Mouse (Mus musculus) lung, postnatal 25 days (tissue): ENCODE measurements around the gene Frmd6.

Source experiments
- DNase-seq: peaks from one replicate; pipeline ENCODE4 v3.0.0; 2022; ENCODE audit warnings: low spot score

Gene Frmd6

GRCm38 (mm10) chr12:70809957-70810356 lies 15.4 kb upstream of the Frmd6 start:
- DNase-seq = no peak

DNA sequence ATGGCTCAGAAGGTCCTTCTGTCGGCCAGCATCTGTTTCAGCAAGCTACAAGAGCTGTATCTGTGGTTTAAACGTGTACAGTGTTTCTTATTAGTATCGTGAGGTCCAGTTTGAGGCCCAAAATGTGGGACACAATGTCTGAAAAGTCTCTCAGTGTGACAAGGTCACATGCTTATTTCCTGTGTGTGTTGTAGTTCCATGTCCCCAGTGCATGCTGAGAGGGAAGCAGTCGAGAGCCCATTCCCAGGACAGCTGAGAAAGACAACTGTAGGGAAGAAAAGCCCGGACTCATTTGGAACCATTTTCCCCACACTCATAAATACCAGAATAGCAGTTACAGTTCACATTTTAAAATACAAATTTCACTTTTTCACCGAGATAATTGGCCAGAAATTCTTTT lies 13.5 kb upstream of the Frmd6 start:
- DNase-seq = no peak

DNA sequence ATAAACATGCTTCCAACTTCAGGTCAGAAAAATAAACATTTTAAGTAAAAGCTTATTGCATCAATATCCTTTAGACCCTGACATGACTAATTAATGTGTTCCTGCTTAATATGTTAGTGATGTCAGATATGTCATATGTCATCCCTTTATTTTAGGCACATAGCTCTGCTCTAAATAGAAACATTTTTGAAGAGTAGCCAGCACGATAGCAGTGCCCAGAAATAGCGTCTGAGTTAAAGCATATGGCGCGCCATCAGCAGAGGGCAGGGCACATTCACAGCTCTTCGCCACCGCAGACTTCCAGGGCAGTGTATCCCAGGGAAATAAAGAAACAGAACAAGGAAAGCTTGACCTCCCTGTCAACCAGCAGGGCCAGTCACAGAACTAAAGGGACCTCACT lies 13.1 kb upstream of the Frmd6 start:
- peak; percentile 62 for DNase-seq

DNA sequence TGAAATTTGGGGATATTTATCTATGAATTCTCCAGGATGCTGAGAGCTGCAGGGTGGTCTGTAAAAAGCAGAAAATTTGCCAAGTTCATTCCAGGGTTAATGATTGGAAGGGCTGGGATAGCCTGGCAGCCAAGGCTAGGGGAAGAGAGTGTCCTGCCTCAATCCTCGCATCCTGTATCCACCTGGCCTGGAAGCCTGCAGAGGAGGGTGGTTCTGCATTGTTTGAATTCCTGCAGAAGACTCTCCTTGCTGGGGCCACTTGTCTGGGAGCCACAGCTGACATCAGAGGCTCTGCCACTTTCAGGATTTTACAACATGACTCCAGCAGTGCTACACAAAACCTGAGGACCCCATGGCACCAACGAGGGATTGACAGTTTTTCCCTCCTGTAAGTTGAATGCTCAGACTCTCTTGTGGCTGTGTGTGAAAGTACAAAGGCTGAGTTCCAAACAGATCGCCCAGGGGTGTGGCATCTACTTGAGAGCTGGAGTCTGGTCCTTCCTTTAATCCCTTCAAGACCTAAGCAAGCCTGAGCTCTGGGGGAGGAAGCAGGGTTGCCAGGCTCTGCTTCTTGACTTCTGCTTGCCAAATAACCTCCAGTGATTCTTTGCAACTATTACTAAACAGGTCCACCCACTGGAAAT lies 12.4 kb upstream of the Frmd6 start:
- DNase-seq = peak; percentile 57

- DNase-seq = no peak
Observed at GRCm38 (mm10) chr12:70816731-70817130, 8.6 kb upstream of the Frmd6 start.

GRCm38 (mm10) chr12:70824017-70824416 lies 1.3 kb upstream of the Frmd6 start:
- no peak for DNase-seq

DNA sequence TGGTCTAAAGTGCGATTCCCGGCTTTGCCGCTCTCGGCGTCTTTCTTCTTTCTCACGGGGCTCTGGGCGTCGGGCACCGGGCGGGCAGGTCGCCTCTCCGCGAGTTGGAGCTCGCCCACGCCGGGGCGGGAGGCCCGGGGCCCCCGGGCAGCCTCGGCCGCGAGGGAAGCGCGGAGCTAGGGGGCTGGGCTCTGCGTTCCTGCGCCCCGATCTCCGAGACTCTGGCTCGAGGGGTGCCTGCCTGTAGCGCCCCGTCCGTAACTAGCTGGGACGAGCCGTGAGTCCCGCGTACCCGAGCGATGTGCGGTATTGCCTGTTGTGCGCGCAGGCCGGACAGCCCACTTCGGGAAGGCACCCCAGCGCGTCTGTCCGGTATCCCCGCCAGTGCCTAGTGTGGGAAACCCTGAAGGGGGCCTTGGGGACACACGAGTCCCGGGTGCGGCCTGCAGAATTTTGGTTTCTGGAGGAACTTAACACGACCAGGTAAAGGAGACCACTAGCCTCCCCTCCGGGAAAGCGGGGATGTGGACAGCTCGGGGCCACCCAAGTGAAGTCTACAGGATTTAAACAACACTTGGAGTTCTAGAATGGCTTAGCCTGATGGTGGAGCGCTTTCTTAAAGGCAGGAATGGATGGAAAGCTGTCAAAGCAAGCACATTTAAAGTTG lies 470 bp downstream of the Frmd6 start:
- peak; percentile 46 for DNase-seq

DNA sequence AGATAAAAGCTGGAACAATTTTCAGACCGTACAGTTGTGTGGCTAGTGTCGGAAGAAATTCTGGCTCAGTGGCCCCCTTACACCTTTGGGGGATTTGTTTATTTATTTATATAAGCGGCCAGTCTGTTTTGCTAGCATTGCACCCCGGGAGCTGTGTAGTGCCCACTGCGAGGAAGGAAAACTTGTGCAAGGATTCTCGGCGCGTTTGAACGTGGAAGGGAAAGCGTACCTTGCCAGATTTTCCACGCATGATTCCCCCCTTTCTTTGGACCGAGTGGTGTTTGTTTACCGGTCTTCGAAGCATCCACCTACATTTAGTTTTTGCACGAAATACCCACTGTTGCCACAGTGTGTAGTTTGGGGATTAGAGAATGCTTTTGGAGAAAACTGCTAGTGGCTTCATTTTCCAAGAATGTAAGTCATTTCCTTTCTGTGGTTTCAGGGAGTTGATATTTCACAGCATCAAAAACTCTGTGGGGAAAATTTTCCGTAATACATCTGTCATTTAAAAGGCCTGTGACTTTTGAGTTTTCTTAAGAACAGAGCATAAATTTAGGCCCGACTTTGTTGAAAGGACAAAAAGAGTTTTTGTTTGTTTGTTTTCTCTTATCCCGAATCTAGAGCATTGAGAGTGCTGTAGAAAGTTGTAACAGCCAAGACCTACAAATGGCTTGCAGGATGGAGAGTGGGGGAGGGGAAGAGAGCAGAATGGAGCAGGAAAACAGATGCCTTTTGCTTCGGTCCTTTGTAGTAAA lies 1.2 kb downstream of the Frmd6 start:
- no peak for DNase-seq

DNA sequence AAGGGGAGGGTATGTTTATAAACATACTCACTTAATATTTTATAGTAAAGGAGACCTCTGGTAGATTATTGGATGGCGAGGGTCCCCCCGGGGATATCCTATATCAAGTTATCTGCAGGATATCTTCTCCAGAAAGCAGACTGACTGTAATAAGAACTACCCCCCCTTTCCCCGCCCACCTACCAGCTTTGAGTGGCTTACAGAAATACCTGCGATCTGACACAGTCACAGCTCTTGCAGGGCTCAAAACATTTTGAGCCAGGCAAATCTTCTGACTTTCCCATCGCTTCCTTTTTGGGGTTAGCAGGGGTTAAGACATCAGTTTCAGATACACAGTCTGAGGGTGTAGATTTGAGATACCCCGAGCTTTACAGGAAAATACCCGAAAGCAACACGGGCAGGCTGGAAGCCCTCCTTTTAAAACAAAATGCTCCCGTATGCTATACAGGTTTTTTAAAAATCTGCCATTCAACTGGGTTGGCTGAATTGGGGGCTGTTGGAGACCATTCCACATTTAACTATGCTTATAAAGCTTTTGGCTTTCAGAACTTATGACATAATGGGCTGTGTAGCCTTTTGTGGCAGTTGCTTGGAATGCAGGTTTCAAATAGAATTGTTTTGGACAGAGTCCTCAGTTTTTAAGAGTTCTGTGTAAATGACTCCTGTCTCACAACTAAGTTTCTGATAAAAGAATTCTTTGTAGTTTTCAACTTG lies 2.0 kb downstream of the Frmd6 start:
- DNase-seq = no peak

- DNase-seq = no peak
Observed at GRCm38 (mm10) chr12:70827901-70828271, 2.6 kb downstream of the Frmd6 start.

GRCm38 (mm10) chr12:70830982-70831566 lies 5.8 kb downstream of the Frmd6 start:
- no peak for DNase-seq

GRCm38 (mm10) chr12:70832216-70832998 lies 7.1 kb downstream of the Frmd6 start:
- no peak for DNase-seq

DNA sequence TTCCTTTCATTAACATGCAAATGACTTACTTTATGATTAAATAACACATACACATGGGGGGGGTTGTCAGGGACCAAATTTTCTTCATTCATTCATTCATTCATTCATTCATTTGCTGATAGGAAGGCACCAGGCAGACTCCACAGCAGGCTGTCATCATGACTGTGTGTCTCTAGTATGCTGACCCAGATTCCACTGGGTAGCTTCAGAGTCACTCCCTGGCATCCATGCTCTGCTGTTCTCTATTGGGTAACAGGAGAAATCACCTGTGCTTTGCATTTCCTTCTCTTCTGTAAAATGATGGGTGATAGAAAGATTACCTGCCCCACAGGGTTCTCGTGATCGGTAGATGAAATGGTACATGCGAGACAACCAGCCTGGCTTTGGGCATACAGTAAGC lies 7.7 kb downstream of the Frmd6 start:
- DNase-seq = no peak

- DNase-seq = no peak
Observed at GRCm38 (mm10) chr12:70834043-70834442, 8.7 kb downstream of the Frmd6 start.

DNA sequence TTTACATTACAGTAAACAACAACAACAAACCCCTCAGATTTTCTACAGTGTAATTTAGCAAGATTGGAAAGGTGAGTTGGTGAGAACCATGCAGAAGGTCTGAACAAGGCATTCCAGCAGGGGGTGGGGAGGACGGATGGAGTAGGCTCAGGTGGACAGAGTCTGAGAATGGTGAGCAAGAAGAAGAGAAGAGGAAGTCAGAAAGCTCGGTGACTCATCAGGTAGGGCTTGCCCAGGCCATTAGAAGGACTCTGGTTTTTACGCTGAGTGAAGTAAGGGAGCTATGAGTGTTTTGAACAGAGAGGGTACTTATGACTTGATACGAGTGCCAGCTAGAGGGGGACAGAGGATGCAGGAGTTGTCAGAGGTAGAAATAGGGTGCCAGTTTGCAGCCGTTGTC lies 9.7 kb downstream of the Frmd6 start:
- DNase-seq = no peak

DNA sequence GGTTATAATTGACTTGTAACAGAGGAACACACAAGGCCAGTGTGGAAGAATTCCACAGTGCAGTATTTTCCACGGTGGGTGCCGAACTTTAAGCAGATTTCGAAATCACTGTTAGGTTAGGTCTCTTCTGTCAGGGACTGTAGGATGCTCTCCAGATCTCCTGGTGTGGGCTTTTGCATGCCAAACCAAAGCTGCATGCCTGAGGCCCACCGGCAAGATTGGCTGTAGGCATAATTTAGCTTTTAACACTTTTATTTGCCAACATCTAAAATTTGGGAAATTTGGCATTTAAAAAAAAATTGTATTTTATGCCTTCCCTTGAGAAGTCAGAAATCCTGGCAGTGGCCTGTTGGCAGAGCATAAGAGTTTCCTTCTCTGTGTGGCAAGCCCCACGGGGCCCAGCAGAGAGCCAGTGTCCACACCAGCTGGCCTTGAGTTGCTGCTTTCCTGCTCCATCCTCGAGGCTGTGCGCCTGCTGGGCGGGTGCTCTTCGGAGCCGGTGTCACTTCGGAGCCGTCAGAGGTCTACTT lies 12.5 kb downstream of the Frmd6 start:
- no peak for DNase-seq

GRCm38 (mm10) chr12:70845371-70845770 lies 20.1 kb downstream of the Frmd6 start:
- DNase-seq = no peak

DNA sequence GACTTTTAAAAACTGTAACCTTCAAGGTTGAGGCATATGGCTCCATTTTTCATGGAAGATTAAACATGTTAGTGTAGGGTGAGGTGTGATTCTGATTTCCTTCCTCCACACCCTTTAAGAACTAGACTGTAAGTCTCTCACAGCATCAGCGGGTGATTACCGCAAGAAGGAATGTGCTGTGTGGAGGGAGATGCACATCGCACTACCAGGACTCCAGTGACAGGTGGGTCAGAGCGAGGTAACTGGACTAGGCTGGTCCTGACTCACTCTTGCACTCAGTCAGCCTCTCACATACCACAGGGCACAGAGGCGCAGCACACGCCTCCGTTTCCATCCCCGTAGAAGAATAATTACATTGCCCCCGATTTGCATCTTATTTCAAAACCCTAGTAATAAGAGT lies 23.7 kb downstream of the Frmd6 start:
- DNase-seq = no peak

- no peak for DNase-seq
Observed at GRCm38 (mm10) chr12:70849517-70850291, 24.4 kb downstream of the Frmd6 start.

DNA sequence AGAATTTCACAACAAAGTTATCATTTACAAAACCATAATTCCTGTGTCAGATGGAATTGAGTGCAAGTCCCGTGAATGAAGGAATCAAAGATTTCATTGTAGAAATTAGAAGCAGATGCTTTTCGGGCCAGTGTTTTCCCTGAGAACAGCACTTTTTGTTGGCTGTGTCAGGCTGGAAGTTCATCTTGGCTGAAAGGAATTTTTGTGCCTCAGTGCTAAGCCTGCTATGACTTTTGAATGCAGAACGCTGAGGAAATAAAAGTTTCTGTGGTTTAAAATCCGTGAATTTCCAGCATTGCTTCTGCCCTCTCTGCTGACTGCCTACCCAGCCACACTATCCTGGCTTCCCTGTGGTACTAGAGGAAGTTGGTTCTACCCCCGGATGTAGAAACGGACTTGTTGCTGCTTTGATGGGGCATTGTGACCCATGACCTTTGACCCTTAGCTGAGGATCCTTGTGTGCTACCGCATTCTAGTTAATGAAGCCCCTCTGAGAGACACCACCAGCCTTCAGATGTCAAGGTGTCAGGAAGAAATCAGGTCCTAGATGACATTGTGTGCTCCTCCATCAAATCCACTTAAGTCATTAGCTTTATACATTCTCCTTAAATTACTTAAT lies 26.1 kb downstream of the Frmd6 start:
- DNase-seq = no peak
